Mouse (Mus musculus) monocyte, adult 2 months (primary cell): ENCODE measurements around the gene Gm20379.
A peak's percentile ranks its signal among the peaks of the same experiment; 100 is the strongest.

ENCODE experiments used
- DNase-seq, 2 experiments: peaks; one replicate each; pipeline ENCODE4 v3.0.0; 2022; ENCODE audit warnings: low spot score in 2 of 2, low read depth in 1 of 2

Gm20379 gene

DNA sequence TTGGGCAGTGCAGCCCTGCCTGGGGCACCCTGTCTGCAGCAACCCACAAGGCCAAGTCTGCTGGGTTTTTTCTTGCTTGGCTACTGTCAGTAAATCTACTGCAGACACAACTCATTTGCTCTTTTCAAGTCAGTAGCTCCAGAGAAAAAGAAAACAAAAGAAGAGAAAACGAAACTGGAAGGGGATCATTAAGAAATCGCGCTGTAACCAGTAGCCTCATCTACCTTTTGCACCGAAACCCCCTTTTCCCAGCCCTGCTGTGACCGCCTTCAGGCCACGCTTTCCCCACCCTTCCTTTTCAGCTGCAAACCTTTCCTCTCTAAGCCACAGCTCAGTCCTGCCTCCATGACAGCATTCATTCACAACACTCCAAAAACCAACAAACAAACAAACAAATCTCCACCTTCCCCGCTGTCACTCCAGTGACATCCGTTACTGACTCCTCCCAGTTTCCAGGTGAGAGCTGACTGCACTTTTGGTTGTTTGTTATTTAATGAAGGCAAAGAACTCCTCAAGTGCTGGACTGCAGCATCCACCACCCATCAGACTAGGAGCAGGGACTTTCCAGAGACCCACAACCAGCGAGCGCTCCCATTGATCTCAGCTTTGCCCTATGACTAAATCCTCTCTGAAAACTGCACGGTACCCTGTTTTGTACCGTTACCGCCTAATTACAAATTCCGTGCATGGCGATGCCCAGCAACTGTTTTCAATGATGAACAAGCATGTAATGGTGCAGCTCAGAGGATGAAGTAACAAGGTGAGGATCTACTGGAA is 26.5 kb downstream of the Gm20379 start:
- no peak for DNase-seq

GRCm38 (mm10) chr13:92336857-92337256 is 31.1 kb downstream of the Gm20379 start:
- DNase-seq = peak in 1 of 2 experiments; percentile 3

DNA sequence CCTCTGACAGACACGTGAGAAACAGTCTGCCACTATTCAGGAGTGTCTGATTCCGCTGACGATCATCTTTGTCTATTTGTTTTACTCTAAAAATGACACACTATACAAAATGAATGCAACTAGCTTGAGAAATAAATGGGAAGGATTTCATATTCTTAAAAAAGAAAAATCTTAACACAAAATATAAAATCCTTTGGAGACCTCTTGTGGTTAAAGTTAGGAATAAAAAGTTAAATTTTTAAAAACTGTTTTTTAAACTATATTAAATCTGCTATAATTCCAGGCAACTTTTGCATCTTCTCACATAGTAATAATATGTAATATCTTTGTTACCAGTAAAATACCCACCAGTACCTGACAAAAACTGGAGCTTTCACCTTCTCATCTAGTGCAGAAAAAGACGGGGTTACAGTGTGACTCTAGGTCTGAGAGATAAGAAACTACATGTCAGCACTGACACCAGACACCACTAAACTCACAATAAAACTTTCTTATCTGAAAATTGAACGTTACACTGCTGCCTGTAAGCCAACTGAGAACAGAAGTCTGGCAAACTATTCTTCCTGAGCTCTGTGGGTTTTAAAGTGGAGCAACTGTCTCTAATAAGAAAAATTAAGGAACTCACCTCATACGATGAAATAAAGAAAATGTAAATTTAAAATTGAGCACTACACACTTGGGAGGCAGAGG is 32.1 kb downstream of the Gm20379 start:
- DNase-seq = no peak

GRCm38 (mm10) chr13:92339787-92340186 is 34.0 kb downstream of the Gm20379 start:
- DNase-seq = no peak

- DNase-seq = no peak
Measured at GRCm38 (mm10) chr13:92344033-92344432, 38.3 kb downstream of the Gm20379 start.

- DNase-seq = no peak
Measured at GRCm38 (mm10) chr13:92346338-92346737, 40.6 kb downstream of the Gm20379 start.

- no peak for DNase-seq
Measured at GRCm38 (mm10) chr13:92351100-92351499, 45.3 kb downstream of the Gm20379 start.

DNA sequence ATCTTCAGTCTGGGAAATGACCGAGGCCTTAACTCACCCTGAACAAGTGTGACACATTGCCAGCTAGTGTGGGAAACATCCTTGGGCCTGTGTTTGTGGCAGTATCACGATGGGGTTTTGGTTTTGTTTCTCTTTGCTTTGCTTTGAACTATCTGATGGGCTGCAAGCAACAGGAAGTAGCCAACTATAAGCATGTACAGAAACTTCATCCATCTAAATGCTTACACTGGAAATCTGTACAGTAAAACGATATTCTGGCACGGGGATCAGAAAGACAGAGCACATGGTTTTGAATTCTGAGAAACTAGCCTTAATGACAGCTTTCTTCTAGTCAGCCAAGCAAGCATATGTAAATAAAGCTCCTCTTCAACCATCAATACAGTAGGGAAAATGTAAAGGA is 48.2 kb downstream of the Gm20379 start:
- no peak for DNase-seq

DNA sequence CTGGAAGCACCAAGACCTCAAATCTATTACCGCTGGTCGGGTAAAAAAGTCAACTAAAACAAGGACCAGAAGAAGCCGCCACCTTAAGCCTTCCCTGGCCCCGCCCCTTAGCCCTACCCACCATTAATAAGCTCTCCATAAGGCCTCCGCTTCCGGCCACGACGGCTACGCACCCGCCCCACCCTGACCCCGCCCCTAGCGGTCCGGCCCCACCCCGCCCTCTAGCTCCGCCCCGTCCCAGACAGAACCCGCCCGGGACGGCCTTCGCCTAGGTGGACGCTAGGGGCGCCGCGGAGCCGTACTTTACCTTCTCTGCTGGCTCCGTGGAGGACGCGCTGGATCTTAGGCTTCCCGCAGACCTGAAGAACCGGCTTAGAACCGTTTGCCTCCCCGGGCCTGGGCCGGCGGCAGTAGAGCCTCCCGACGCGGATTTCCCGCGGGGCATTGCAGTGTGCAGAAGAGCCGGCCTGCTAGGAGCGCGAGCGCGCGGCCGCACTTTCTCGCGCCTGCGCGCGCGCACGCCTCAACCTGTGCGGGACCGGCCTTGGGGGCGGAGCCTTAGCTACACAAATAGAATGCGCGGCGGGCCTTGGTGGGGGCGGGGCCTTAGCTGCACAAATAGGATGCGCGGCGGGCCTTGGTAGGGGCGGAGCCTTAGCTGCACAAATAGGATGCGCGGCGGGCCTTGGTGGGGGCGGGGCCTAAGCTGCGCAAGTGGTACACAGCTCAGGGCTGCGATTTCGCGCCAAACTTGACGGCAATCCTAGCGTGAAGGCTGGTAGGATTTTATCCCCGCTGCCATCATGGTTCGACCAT is 48.9 kb downstream of the Gm20379 start, which contains the start of the genes Dhfr and Msh3:
Gene Dhfr, plus strand, starts transcription at position 271 of the 816 bp plus-strand sequence.
Gene Msh3, minus strand, starts transcription at position 548 of the 816 bp plus-strand sequence.
- peak; percentile 86 to 93 for DNase-seq

DNA sequence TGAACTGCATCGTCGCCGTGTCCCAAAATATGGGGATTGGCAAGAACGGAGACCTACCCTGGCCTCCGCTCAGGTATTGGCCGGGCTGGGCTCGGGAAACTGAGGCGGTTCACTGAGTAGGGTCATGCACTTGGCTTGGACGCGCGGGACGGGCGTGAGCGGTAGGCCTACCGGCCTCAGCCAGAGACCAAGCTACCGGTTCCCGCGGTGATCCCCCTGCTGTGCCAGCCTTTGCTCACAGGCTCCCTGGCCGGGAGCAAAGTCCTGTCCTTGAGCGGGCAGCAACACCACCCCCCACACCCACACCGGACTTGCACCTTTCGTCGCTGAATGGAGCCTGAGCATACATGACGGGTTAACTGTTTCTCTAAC is 49.5 kb downstream of the Gm20379 start:
- no peak for DNase-seq

DNA sequence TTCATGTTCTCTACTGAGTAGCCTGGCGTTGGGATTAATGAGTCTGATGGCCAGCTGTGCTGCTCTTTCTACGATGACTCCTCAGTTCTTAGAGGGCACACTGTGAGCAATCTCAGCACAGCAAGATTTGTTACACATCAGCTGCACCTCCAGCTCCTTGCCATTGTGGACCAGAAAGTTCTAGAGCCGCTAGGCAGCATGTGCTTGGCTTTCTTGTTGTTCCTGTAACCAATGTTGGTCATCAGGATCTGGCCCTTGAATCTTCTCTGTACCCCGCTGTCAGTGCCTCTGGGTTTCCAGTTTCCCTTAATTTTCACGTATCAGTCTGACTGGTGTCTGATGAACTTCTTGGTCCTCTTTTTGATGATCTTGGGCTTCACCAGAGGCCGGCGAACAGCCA is 50.6 kb downstream of the Gm20379 start:
- DNase-seq = no peak
